Mouse (Mus musculus): ENCODE measurements around the gene Magi2.
"Not testable (repeated sequence)": the region's sequence is repeated elsewhere in the genome, so short reads cannot be mapped to it uniquely, and the experiment has no call there.

The Magi2 gene

GRCm38 (mm10) chr5:20723226-20723625 is 1496.4 kb downstream of the Magi2 start:
- not testable (repeated sequence) for DNase-seq

DNA sequence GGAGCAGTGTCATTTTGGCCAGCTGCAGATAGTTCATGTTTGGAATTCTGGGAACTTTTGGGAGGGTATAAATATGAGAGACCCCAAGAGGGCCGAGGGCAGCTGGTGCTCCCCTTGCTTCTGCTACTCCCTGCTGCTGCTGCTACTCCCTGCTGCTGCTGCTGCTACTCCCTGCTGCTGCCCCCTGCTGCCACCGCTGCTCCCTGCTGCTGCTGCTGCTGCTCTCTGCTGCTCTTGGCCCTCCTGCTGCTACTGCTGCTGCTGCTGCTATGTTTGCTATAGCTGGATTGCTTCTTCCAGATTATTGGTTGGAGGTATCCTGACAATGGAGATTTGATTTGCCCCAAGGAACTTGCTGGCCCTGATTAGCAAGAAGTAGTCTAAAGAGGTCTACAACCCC is 1512.0 kb downstream of the Magi2 start:
- no peak for DNase-seq

- DNase-seq: no peak
Measured at GRCm38 (mm10) chr5:20741193-20741592, 1514.4 kb downstream of the Magi2 start.

- no peak for DNase-seq
Measured at GRCm38 (mm10) chr5:20741936-20742335, 1515.1 kb downstream of the Magi2 start.

DNA sequence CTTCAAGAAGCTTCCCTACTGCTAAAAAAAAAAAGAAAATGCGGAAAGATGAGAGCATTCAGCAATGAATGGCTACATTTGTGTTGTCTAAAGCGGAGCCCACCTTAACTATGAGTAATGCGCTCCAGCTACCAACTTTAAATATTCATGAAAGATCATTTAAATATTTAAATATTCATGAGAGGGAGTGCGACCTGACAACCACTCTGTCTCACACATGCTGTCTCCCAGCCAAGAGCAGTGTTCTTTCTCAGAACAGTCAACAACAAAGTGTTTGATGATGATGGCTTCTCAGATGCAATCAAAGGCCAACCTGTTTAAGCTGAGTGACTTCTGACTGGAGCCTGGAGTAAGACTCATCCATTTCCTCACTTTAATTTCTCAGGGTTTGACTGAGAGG is 1521.3 kb downstream of the Magi2 start:
- no peak for DNase-seq

- DNase-seq: no peak
Measured at GRCm38 (mm10) chr5:20748856-20749255, 1522.0 kb downstream of the Magi2 start.

GRCm38 (mm10) chr5:20749535-20749934 is 1522.7 kb downstream of the Magi2 start:
- DNase-seq: no peak

- DNase-seq: no peak
Measured at GRCm38 (mm10) chr5:20751000-20751399, 1524.2 kb downstream of the Magi2 start.

DNA sequence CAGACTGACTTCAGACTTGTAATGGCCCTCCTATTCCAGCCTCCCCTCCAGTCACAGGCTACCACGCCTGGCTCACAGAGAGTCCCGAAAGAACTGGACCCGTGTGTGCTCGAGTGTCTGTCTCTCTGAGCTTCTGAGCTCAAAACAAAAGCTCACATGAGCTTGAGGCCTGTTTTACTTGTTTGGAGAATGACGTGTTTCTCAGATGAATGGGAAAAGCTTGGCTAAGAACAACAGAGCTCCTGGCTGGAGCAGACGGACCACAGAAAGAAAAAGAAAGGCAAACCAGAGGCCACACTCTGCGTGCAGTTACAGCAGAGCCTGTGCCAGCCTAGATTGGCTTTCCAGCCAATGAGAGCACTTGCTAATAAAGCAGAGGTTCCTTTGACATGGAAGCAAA is 1524.9 kb downstream of the Magi2 start:
- no peak for DNase-seq

- DNase-seq: no peak
Measured at GRCm38 (mm10) chr5:20753096-20753495, 1526.3 kb downstream of the Magi2 start.

DNA sequence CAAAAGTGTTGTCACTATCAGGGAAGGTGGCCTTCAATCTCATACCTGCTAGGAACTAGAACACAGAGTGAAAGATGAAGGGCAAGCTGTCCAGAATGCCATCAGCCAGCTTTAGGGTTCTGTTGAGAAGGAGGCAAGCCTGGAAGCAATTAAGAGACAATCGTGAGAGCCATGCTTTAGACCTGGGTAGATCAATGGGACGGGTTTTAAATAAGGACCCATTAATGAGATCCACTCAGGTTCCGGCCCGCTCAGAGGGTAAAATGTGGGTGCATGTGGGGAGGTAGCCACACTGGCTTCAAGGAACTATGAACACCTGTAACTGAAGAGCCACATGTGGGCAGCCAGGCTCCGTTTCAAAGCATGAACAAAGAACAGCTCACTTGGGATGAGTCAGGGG is 1527.1 kb downstream of the Magi2 start:
- DNase-seq: no peak

Measured in kidney, postnatal 10 days (tissue).